23 mouse cellular contexts compared by ENCODE assay signal in the genomic region with DNA sequence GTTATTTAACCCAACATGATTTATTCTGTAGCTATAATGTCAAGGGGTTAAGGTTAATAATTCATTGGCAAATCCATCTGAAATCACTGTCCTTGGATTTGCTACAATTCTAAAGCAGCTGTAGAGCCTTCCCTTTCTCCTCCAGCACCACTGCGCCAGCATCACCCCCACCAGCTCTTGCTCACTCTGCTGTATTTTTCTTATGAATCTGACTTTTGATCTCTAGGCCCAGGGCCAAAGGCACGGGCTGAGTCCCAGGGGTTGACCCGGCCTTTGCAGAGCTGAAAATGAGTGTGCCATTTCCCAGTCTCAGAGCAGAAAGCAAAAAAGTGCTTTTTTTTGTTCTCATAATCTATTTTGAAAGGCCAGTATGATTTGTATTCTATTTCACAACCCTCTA. TPM values are rescaled to one million over a fixed set of nuclear protein-coding genes. Genes with fewer than 3 reads are reported as not detected.
DNase-seq lines count a peak whose midpoint lies in the region; ATAC-seq and TF ChIP-seq lines count a peak whose summit lies in the region.
"Had no signal": no experiment of that assay in that cellular context is flagged by ENCODE, and none has a peak within 500 bp of the region (broad histone marks: within the 10 kb centered on the region; RNA-seq: fewer than 3 reads in every experiment).

No protein-coding gene starts in this region.

- H3K27me3 ChIP-seq in kidney, embryonic 16.5 days (ENCODE audit: insufficient read depth, low read length), result no peaks in the 10 kb centered on the region
- no peaks in the 10 kb centered on the region for H3K27me3 ChIP-seq in midbrain, embryonic 14.5 days (ENCODE audit: control insufficient read depth, insufficient read depth, low read length)
- H3K27me3 ChIP-seq in midbrain, postnatal 0 days (ENCODE audit: insufficient read depth, low read length), result no peaks in the 10 kb centered on the region; the same call in 1 of the 2 replicates
- H3K27me3 ChIP-seq in midbrain, embryonic 16.5 days (ENCODE audit: control insufficient read depth, insufficient read depth, low read depth, low read length), result no peaks in the 10 kb centered on the region
- H3K27me3 ChIP-seq: CH12.LX; heart, embryonic 15.5 days; limb, embryonic 15.5 days; neural tube, embryonic 12.5 days had no signal

- no peak for ATAC-seq in kidney, embryonic 16.5 days (ENCODE audit: low FRiP score, low TSS enrichment)
- ATAC-seq in midbrain, embryonic 14.5 days (ENCODE audit: low FRiP score, low TSS enrichment), result no peak
- ATAC-seq in midbrain, postnatal 0 days (ENCODE audit: low FRiP score), result no peak
- no peak for ATAC-seq in midbrain, embryonic 16.5 days
- ATAC-seq: hindbrain, embryonic 16.5 days; intestine, embryonic 16.5 days; liver, postnatal 0 days had no signal

- H3K36me3 ChIP-seq in kidney, embryonic 16.5 days (ENCODE audit: insufficient read depth, low read length), result no peaks in the 10 kb centered on the region
- no peaks in the 10 kb centered on the region for H3K36me3 ChIP-seq in midbrain, embryonic 14.5 days (ENCODE audit: control insufficient read depth, insufficient read depth, low read length)
- H3K36me3 ChIP-seq in midbrain, postnatal 0 days (ENCODE audit: insufficient read depth, low read length), result no peaks in the 10 kb centered on the region
- no peaks in the 10 kb centered on the region for H3K36me3 ChIP-seq in midbrain, embryonic 16.5 days (ENCODE audit: control insufficient read depth, insufficient read depth, low read length)
- H3K36me3 ChIP-seq: forebrain, embryonic 10.5 days; heart, embryonic 15.5 days; limb, embryonic 15.5 days; neural tube, embryonic 12.5 days had no signal

- TF ChIP-seq CTCF in midbrain, postnatal 0 days (IDR thresholded peaks at IDR 0.05), result no peak

- 60% methylated on average over 3 of the region's 3 CpGs for WGBS in kidney, embryonic 16.5 days
- 54% methylated on average over 3 of the region's 3 CpGs for WGBS in midbrain, embryonic 14.5 days
- 49% methylated on average over 3 of the region's 3 CpGs for WGBS in midbrain, postnatal 0 days
- WGBS in midbrain, embryonic 16.5 days, result 46% methylated on average over 3 of the region's 3 CpGs

- no peak overlapping the region for H3K9ac ChIP-seq in kidney, embryonic 16.5 days (replicated peaks; ENCODE audit: low read length)
- no peak overlapping the region for H3K9ac ChIP-seq in midbrain, embryonic 14.5 days (replicated peaks; ENCODE audit: low read length)
- no peak overlapping the region for H3K9ac ChIP-seq in midbrain, postnatal 0 days (replicated peaks; ENCODE audit: low read length, poor library complexity, severe bottlenecking)
- H3K9ac ChIP-seq in midbrain, embryonic 16.5 days (ENCODE audit: low read depth, low read length), result no peak overlapping the region
- H3K9ac ChIP-seq: heart, embryonic 15.5 days; limb, embryonic 15.5 days; liver, postnatal 0 days; neural tube, embryonic 12.5 days had no signal

- no peaks in the 10 kb centered on the region for H3K4me1 ChIP-seq in kidney, embryonic 16.5 days (ENCODE audit: insufficient read depth, low read length)
- H3K4me1 ChIP-seq in midbrain, embryonic 14.5 days (ENCODE audit: control insufficient read depth, insufficient read depth, low read length), result peaks cover 12% of the 10 kb centered on the region; the same call in 1 of the 2 replicates
- H3K4me1 ChIP-seq in midbrain, postnatal 0 days (ENCODE audit: insufficient read depth, low read length), result no peaks in the 10 kb centered on the region; the same call in 1 of the 2 replicates
- peaks cover 19% of the 10 kb centered on the region; the same call in 1 of the 2 replicates for H3K4me1 ChIP-seq in midbrain, embryonic 16.5 days (ENCODE audit: control insufficient read depth, insufficient read depth, low read length)
- H3K4me1 ChIP-seq: forebrain, embryonic 10.5 days; limb, embryonic 15.5 days; neural tube, embryonic 12.5 days had no signal

- no peak overlapping the region for H3K4me2 ChIP-seq in kidney, embryonic 16.5 days (replicated peaks; ENCODE audit: low read depth, low read length)
- H3K4me2 ChIP-seq in midbrain, embryonic 14.5 days (ENCODE audit: low read length), result no peak overlapping the region
- no peak overlapping the region for H3K4me2 ChIP-seq in midbrain, postnatal 0 days (ENCODE audit: low read depth, low read length, poor library complexity, severe bottlenecking)
- no peak overlapping the region for H3K4me2 ChIP-seq in midbrain, embryonic 16.5 days (ENCODE audit: low read length)
- H3K4me2 ChIP-seq: heart, embryonic 15.5 days; limb, embryonic 15.5 days; neural tube, embryonic 12.5 days had no signal

- peak; percentile 62 for DNase-seq in kidney, adult 18-20 months
- peak; percentile 21 for DNase-seq in midbrain, embryonic 14.5 days
- no peak for DNase-seq in midbrain, postnatal 0 days (ENCODE audit: low spot score)
- DNase-seq in kidney, adult 9 months, result peak; percentile 89
- no peak for DNase-seq in frontal cortex, postnatal 25 days (ENCODE audit: low spot score in 2 of 2)
- no peak for DNase-seq in heart, adult 11 months
- DNase-seq: cerebellum, adult 2 months; cerebellum, postnatal 36 days; heart, postnatal 4 days; layer of hippocampus, postnatal 36 days; liver, postnatal 0 days; thymus, postnatal 14 days had no signal

- H3K27ac ChIP-seq in kidney, embryonic 16.5 days (ENCODE audit: low read length), result no peak overlapping the region
- H3K27ac ChIP-seq in midbrain, embryonic 14.5 days (replicated peaks; ENCODE audit: low read depth, low read length), result peak overlapping the region; percentile 57; the same call in 1 of the 2 replicates
- H3K27ac ChIP-seq in midbrain, postnatal 0 days (ENCODE audit: low read depth, low read length), result no peak overlapping the region
- 0 out of 2 replicates have a peak overlapping the region, but pooled peaks have one; percentile 13 for H3K27ac ChIP-seq in midbrain, embryonic 16.5 days (ENCODE audit: low read length)
- H3K27ac ChIP-seq: forebrain, embryonic 10.5 days; heart, embryonic 15.5 days; layer of hippocampus, adult 2 months; limb, embryonic 15.5 days; neural tube, embryonic 12.5 days had no signal

- H3K9me3 ChIP-seq in kidney, embryonic 16.5 days (ENCODE audit: low read length), result no peaks in the 10 kb centered on the region
- H3K9me3 ChIP-seq in midbrain, embryonic 14.5 days (ENCODE audit: control insufficient read depth, low read length), result no peaks in the 10 kb centered on the region
- no peaks in the 10 kb centered on the region for H3K9me3 ChIP-seq in midbrain, postnatal 0 days (ENCODE audit: low read length)
- no peaks in the 10 kb centered on the region for H3K9me3 ChIP-seq in midbrain, embryonic 16.5 days (replicated peaks; ENCODE audit: control insufficient read depth, low read length, poor library complexity, severe bottlenecking)
- H3K9me3 ChIP-seq: forebrain, embryonic 10.5 days; heart, embryonic 15.5 days; limb, embryonic 15.5 days; neural tube, embryonic 12.5 days had no signal

- no peak overlapping the region for H3K4me3 ChIP-seq in kidney, embryonic 16.5 days (ENCODE audit: low read length)
- no peak overlapping the region for H3K4me3 ChIP-seq in midbrain, embryonic 14.5 days (replicated peaks; ENCODE audit: low read depth, low read length)
- no peak overlapping the region for H3K4me3 ChIP-seq in midbrain, postnatal 0 days (ENCODE audit: low read depth, low read length)
- no peak overlapping the region for H3K4me3 ChIP-seq in midbrain, embryonic 16.5 days (ENCODE audit: low read depth, low read length)
- H3K4me3 ChIP-seq: forebrain, embryonic 10.5 days; heart, embryonic 15.5 days; layer of hippocampus, adult 2 months; limb, embryonic 15.5 days; neural tube, embryonic 12.5 days had no signal

RNA-seq across cellular contexts. Expression of a gene that starts 38.7 kb away (rescaled TPM):
- polyA plus RNA-seq in kidney, embryonic 16.5 days (2015; fragmentation: Nextera tagmentation; extraction: Ambion mirVana), result 3.2 TPM in 2 replicates
- polyA plus RNA-seq in midbrain, embryonic 14.5 days (2014; fragmentation: Nextera tagmentation; extraction: Ambion mirVana), result 15.7 and 17.2 TPM in 2 replicates
- total RNA-seq in midbrain, postnatal 0 days (2014; rRNA removed), result 70.5 and 72.2 TPM in 2 replicates
- 9.8 and 12.6 TPM in 2 replicates for polyA plus RNA-seq in midbrain, postnatal 0 days (2015; fragmentation: Nextera tagmentation; extraction: Ambion mirVana)
- 11.7 and 12.4 TPM in 2 replicates for polyA plus RNA-seq in midbrain, embryonic 16.5 days (2015; fragmentation: Nextera tagmentation; extraction: Ambion mirVana)
- total RNA-seq: MEL had no signal

Comparison
In these comparisons a context has a peak if more than half of its experiments do, and no peak if none do; other contexts are left out.
1. DNase-seq: peak in kidney, adult 18-20 months (single experiment), midbrain, embryonic 14.5 days (single experiment) and kidney, adult 9 months (single experiment); none in midbrain, postnatal 0 days (single experiment), frontal cortex, postnatal 25 days (0 of 2) and heart, adult 11 months (single experiment).
2. H3K27ac ChIP-seq: peak in midbrain, embryonic 14.5 days (single experiment) and midbrain, embryonic 16.5 days (single experiment); none in kidney, embryonic 16.5 days (single experiment) and midbrain, postnatal 0 days (single experiment).